Mouse (Mus musculus) embryonic stem cell, embryonic (primary cell): Measurements from ENCODE around the gene Oaf.

Experiments used
- CTCF ChIA-PET, 4 experiments: fragments of 300-600 bp in 2 of 4; fragments of 350-600 bp in 2 of 4; sonication (Branson Sonifier 250); formaldehyde crosslinking; loops; one replicate each; lab custom pipeline; 2022; ENCODE audit warnings: inconsistent platforms in 2 of 4; lab: Charles Lee
- POLR2A ChIA-PET, 4 experiments: fragments of 300-600 bp in 2 of 4; fragments of 350-600 bp in 2 of 4; sonication (Branson Sonifier 250); formaldehyde crosslinking; loops; one replicate each; lab custom pipeline; 2022; ENCODE audit warnings: antibody characterized with exemption in 4 of 4, inconsistent platforms in 1 of 4; lab: Charles Lee

The Oaf gene

GRCm38 (mm10) chr9:43235336-43235735, 4.4 kb downstream of the Oaf start:
- POLR2A ChIA-PET: interaction anchor here in 1 of 4 experiments (1.1 kb wide), 1 partner anchor 29 kb away, joined by 3 read pairs; no protein-coding TSS in a partner anchor
- CTCF ChIA-PET: interaction anchor here in 2 of 4 experiments (0.7 to 1.0 kb wide), 3 partner anchors 13 to 52 kb away, joined by 3 read pairs; no protein-coding TSS in a partner anchor

GRCm38 (mm10) chr9:43234496-43234895, 5.2 kb downstream of the Oaf start:
- CTCF ChIA-PET: interaction anchor here in 1 of 4 experiments (0.6 kb wide), 1 partner anchor 897 kb away, joined by 5 read pairs; no protein-coding TSS in a partner anchor
- POLR2A ChIA-PET: no interaction called here

GRCm38 (mm10) chr9:43233515-43233914, 6.2 kb downstream of the Oaf start:
- ChIA-PET CTCF (no interaction called here), POLR2A (no interaction called here)

- ChIA-PET POLR2A (interaction anchor here in 1 of 4 experiments (0.6 to 1.3 kb wide), 3 partner anchors 11 to 483 kb away, joined by 3 read pairs; no protein-coding TSS in a partner anchor), CTCF (interaction anchor here in 1 of 4 experiments (0.7 kb wide), 1 partner anchor 31 kb away, joined by 4 read pairs; no protein-coding TSS in a partner anchor)
These were observed 6.7 kb downstream of the Oaf start for GRCm38 (mm10) chr9:43233044-43233443.

GRCm38 (mm10) chr9:43232286-43232685, 7.4 kb downstream of the Oaf start:
- POLR2A ChIA-PET: interaction anchor here in 1 of 4 experiments (0.6 to 1.3 kb wide), 4 partner anchors 11 to 482 kb away, joined by 3 read pairs; no protein-coding TSS in a partner anchor
- CTCF ChIA-PET: interaction anchor here in 3 of 4 experiments (0.6 to 2.6 kb wide), 3 partner anchors 11 to 32 kb away, joined by 3 to 14 read pairs (median 4); no protein-coding TSS in a partner anchor

- POLR2A ChIA-PET: interaction anchor here in 1 of 4 experiments (1.0 to 1.3 kb wide), 2 partner anchors 10 to 133 kb away, joined by 3 read pairs; no protein-coding TSS in a partner anchor
- CTCF ChIA-PET: interaction anchor here in 3 of 4 experiments (0.6 to 2.6 kb wide), 6 partner anchors 10 to 41 kb away, joined by 3 to 14 read pairs (median 4); partner anchors contain the start of gene Pou2f3 (in 1 of the 3)
These were observed 7.9 kb downstream of the Oaf start for GRCm38 (mm10) chr9:43231805-43232204.

- ChIA-PET POLR2A (interaction anchor here in 3 of 4 experiments (0.5 to 1.3 kb wide), 5 partner anchors 10 to 1105 kb away, joined by 3 to 6 read pairs (median 3); no protein-coding TSS in a partner anchor), CTCF (interaction anchor here (0.6 to 2.6 kb wide), 7 partner anchors 9 to 885 kb away, joined by 3 to 14 read pairs (median 3); no protein-coding TSS in a partner anchor)
These were observed 8.8 kb downstream of the Oaf start for GRCm38 (mm10) chr9:43230886-43231285.

GRCm38 (mm10) chr9:43229962-43230361, 9.7 kb downstream of the Oaf start:
- ChIA-PET POLR2A (interaction anchor here in 2 of 4 experiments (1.0 to 1.3 kb wide), 2 partner anchors 9 to 23 kb away, joined by 3 read pairs; no protein-coding TSS in a partner anchor), CTCF (interaction anchor here in 3 of 4 experiments (0.6 to 2.6 kb wide), 5 partner anchors 8 to 886 kb away, joined by 3 to 17 read pairs (median 7); no protein-coding TSS in a partner anchor)

- ChIA-PET POLR2A (interaction anchor here in 1 of 4 experiments (0.7 kb wide), 1 partner anchor 246 kb away, joined by 3 read pairs; no protein-coding TSS in a partner anchor), CTCF (no interaction called here)
These were observed 10.3 kb downstream of the Oaf start for GRCm38 (mm10) chr9:43229398-43229895.

GRCm38 (mm10) chr9:43228745-43229144, 11.0 kb downstream of the Oaf start:
- ChIA-PET POLR2A (interaction anchor here in 2 of 4 experiments (0.5 to 0.6 kb wide), 2 partner anchors 27 to 228 kb away, joined by 3 read pairs; no protein-coding TSS in a partner anchor), CTCF (no interaction called here)

GRCm38 (mm10) chr9:43227626-43228025, 12.1 kb downstream of the Oaf start:
- ChIA-PET POLR2A (interaction anchor here in 3 of 4 experiments (0.6 to 0.8 kb wide), 3 partner anchors 18 to 36 kb away, joined by 3 read pairs; partner anchors contain the start of gene Pou2f3 (in 1 of the 3)), CTCF (no interaction called here)

- ChIA-PET POLR2A (no interaction called here), CTCF (interaction anchor here in 1 of 4 experiments (0.6 kb wide), 1 partner anchor 9 kb away, joined by 4 read pairs; no protein-coding TSS in a partner anchor)
These were observed 13.0 kb downstream of the Oaf start for GRCm38 (mm10) chr9:43226573-43227160.

- POLR2A ChIA-PET: interaction anchor here in 3 of 4 experiments (0.6 to 1.2 kb wide), 3 partner anchors 42 to 93 kb away, joined by 3 to 5 read pairs (median 5); no protein-coding TSS in a partner anchor
These were observed 14.2 kb downstream of the Oaf start for GRCm38 (mm10) chr9:43225481-43225880.

GRCm38 (mm10) chr9:43224771-43225355, 14.8 kb downstream of the Oaf start:
- CTCF ChIA-PET: interaction anchor here in 2 of 4 experiments (0.6 to 2.5 kb wide), 6 partner anchors 10 to 85 kb away, joined by 3 to 6 read pairs (median 4); partner anchors contain the start of gene Pou2f3 (in 1 of the 2)
- POLR2A ChIA-PET: interaction anchor here in 3 of 4 experiments (0.6 to 1.2 kb wide), 5 partner anchors 15 to 92 kb away, joined by 3 to 5 read pairs (median 5); partner anchors contain the start of gene Pou2f3 (in 1 of the 3)

More at GRCm38 (mm10) chr9:43225481-43225880, 14.2 kb downstream of the Oaf start:
- CTCF ChIA-PET: interaction anchor here in 2 of 4 experiments (0.6 to 2.5 kb wide), 4 partner anchors 15 to 84 kb away, joined by 3 to 6 read pairs (median 4); partner anchors contain the start of gene Pou2f3 (in 1 of the 2)

GRCm38 (mm10) chr9:43222429-43222715, 17.3 kb downstream of the Oaf start:
- ChIA-PET POLR2A (interaction anchor here in 3 of 4 experiments (0.6 to 1.8 kb wide), 4 partner anchors 12 to 15 kb away, joined by 3 to 18 read pairs (median 8); partner anchors contain the start of gene Pou2f3 (in 3 of the 3)), CTCF (interaction anchor here in 3 of 4 experiments (0.7 to 2.3 kb wide), 16 partner anchors 8 to 105 kb away, joined by 3 to 34 read pairs (median 5); partner anchors contain the start of genes Oaf (in 2 of the 3) and Pou2f3 (in 1 of the 3))

GRCm38 (mm10) chr9:43221643-43222428, 17.9 kb downstream of the Oaf start:
- POLR2A ChIA-PET: interaction anchor here in 3 of 4 experiments (0.5 to 1.8 kb wide), 16 partner anchors 9 to 80 kb away, joined by 3 to 18 read pairs (median 3); partner anchors contain the start of gene Pou2f3 (in 3 of the 3)

More at GRCm38 (mm10) chr9:43221643-43222428, 17.9 kb downstream of the Oaf start:
- CTCF ChIA-PET: interaction anchor here (0.5 to 2.3 kb wide), 75 partner anchors 9 to 672 kb away, joined by 3 to 34 read pairs (median 4); partner anchors contain the start of genes Pou2f3 (in 3 of the 4), Oaf (in 2 of the 4) and Grik4 (in 1 of the 4)
